Mouse (Mus musculus) induced T-regulatory cell, adult 2 months (primary cell): ENCODE results near the gene Mfsd4b5.
"Not testable (repeated sequence)": the region's sequence is repeated elsewhere in the genome, so short reads cannot be mapped to it uniquely, and the experiment has no call there.

Experiments used
- DNase-seq: peaks from one replicate; pipeline ENCODE4 v3.0.0-alpha.2; 2012; ENCODE audit warnings: low read depth

The Mfsd4b5 gene

GRCm38 (mm10) chr10:39961906-39962305 lies 24.5 kb downstream of the Mfsd4b5 start:
- no peak for DNase-seq

- DNase-seq: no peak
These were observed 26.0 kb downstream of the Mfsd4b5 start for GRCm38 (mm10) chr10:39960441-39960822.

- peak; percentile 97 for DNase-seq
These were observed 26.5 kb downstream of the Mfsd4b5 start, which contains the start of gene Mfsd4b3 for GRCm38 (mm10) chr10:39959761-39960440. Gene Mfsd4b3 (minus strand): TSS chr10:39960153.

GRCm38 (mm10) chr10:39958266-39958665 lies 28.2 kb downstream of the Mfsd4b5 start:
- DNase-seq: peak; percentile 54

- peak; percentile 21 for DNase-seq
These were observed 30.0 kb downstream of the Mfsd4b5 start for GRCm38 (mm10) chr10:39956340-39956878.

GRCm38 (mm10) chr10:39955163-39955562 lies 31.3 kb downstream of the Mfsd4b5 start:
- DNase-seq: no peak

GRCm38 (mm10) chr10:39949377-39949954 lies 37.0 kb downstream of the Mfsd4b5 start:
- DNase-seq: no peak

- DNase-seq: not testable (repeated sequence)
These were observed 39.3 kb downstream of the Mfsd4b5 start for GRCm38 (mm10) chr10:39947195-39947594.

GRCm38 (mm10) chr10:39936553-39936952 lies 49.9 kb downstream of the Mfsd4b5 start:
- DNase-seq: no peak

GRCm38 (mm10) chr10:39926616-39927139 lies 59.8 kb downstream of the Mfsd4b5 start, which contains the start of gene Mfsd4b2:
Gene Mfsd4b2 (minus strand): TSS chr10:39926923.
- DNase-seq: no peak

GRCm38 (mm10) chr10:39924556-39924955 lies 61.9 kb downstream of the Mfsd4b5 start:
- DNase-seq: not testable (repeated sequence)

GRCm38 (mm10) chr10:39912616-39913015 lies 73.8 kb downstream of the Mfsd4b5 start:
- DNase-seq: no peak

- peak; percentile 41 for DNase-seq
These were observed 77.5 kb downstream of the Mfsd4b5 start for GRCm38 (mm10) chr10:39908768-39909441.
